Mouse (Mus musculus) kidney, postnatal 25 days (tissue): ENCODE measurements around the gene Ypel1.

Experiments
- DNase-seq, 2 experiments: peaks; one replicate each; pipeline ENCODE4 v3.0.0; 2021; ENCODE audit warnings: mixed read lengths in 2 of 2

Gene Ypel1

GRCm38 (mm10) chr16:17088346-17088745 lies 18.9 kb downstream of the Ypel1 start:
- DNase-seq, result peak in 1 of 2 experiments; percentile 28

GRCm38 (mm10) chr16:17096938-17097337 lies 27.4 kb downstream of the Ypel1 start:
- DNase-seq, result peak in 1 of 2 experiments; percentile 15

DNA sequence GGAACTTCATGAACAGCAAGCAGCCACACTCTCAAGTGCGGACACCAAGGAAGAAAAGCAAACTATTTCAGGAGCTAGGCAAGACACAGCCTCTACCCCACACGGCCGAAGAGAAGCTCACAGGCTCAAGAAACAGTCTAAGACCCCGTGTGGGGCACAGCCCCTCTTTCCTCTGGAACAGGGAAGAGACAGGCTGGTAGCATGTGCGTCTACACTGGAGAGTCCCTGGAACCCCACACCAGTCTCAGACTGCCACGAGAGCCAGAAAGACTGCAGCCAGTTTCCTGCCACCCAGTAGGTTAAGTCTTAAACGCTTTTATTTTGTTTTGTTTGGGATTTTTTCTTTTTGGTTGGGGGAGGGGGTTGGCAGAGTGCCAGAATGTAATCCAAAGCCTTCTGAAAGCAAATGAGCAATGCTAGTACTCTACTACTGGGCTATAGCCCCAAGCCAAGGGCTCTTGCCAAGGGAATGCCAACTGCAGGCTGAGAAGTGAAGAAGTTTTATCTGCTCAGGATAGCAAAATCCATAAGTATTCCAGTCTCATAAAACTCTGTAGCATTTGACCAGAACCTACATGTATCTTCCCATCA lies 33.2 kb downstream of the Ypel1 start:
- DNase-seq, result no peak

GRCm38 (mm10) chr16:17104600-17104999 lies 35.1 kb downstream of the Ypel1 start:
- DNase-seq, result no peak

DNA sequence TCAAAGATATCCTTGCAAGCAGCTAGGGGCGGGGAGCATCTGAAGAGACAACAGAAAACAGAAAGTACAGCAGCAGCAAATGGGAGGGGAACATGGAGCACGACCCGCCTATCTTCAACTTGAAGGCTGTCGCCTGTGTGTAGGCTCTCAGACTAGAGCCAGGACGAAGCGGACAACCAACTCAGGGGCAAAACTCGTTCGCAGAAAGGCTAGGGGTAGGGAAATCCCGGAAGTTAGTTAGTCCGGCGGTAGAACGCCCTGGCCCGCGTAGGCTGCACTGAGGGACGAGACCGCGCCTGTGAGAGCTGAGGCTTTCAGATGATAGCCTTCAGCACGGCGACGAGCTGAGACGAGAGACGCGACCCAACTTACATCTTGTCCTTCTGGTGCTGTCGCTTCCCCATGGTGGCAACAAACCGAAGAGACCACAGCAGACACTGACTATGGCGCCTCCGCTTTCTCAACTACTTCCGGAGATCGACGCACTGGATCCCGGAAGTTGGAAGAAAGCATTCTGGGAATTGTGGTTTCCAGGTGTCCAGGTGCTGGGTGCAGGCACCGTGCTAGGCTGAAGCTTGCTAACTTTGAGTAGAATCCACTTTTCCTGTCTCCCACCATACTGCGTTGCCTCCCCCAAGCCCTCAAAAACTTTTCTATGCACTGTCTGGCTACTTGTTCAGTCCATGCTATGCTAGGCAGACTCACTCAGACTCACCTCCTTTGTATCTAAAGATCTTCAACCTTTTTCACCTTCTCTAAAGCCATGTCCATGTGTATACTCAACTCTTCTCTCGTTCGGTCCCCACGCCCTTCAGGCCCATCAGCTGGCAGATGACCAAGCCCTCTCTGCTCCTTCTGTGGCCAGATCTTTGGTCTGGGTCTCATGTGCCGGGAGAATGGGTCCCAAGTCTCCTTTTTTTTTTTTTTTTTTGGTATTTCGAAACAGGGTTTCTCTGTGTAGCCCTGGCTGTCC lies 41.6 kb downstream of the Ypel1 start, which contains the start of gene Ppil2:
Ppil2 (minus strand) TSS at position 487 of the 973 bp plus-strand sequence.
- peak; percentile 72 to 81 for DNase-seq

DNA sequence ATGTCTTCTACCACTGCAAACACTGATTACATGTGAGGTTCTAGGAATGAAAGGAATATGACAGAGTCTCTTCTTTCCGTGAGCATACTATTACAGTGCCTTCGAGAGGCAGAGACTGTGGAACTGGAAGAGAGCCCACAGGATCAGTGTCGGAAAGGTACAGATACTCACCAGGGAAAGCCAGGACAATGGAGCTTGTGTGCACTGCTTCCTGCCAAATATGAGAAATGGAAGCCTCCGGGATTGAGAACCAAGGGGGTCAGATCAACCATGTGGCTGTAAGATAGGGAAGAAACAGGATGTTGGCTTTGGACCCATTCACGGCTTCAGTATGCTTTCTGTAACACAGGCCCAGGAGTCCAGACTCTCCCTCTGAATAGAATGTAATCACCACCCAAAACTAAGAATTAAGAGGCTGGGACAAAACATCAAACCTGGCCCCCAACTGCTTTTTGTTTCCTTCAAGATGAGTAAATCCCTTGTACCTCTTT lies 47.9 kb downstream of the Ypel1 start:
- no peak for DNase-seq

DNA sequence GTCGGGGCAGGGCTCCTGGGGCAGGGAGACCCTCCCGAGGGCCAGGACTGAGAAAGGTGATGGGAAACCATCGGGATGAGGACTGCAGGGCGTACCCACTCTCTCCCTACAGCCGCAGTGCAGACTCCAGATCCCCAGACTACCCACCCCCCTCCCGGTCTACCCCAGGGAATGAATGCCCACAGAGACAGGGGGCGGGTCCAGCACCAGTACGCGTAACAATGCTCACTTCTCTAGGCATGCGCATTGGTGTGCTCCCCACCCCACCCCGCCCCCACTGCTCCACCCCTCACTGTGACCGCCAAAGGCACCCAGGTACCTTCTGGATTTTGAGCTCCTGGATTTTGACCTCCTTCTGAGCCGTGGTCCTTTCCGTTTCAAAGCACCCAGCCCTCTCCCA lies 52.1 kb downstream of the Ypel1 start:
- DNase-seq, result no peak

- DNase-seq, result no peak
These were observed 54.8 kb downstream of the Ypel1 start for GRCm38 (mm10) chr16:17124119-17124870.

- DNase-seq, result peak; percentile 80 to 89
These were observed 55.5 kb downstream of the Ypel1 start, which contains the start of gene 2610318N02Rik for GRCm38 (mm10) chr16:17124871-17125520. 2610318N02Rik (minus strand) TSS chr16:17125167.

DNA sequence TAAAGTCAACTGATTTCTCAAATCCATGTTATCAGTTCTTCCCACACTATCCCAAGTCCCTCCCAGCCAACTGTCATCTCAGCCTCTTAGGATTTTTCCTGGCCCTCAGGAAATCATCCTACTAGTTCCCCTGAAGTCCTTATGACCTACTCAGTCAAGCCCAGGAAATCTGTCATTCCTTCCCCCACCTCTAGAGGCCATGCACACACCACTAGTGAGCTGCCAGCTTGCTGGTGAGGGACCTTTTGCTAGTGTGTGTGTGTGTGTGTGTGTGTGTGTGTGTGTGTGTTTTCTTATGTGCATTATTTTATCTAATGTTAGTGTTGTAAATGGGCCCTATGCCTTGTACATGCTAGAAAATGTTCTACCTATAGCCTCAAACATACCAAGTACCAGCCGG lies 57.8 kb downstream of the Ypel1 start:
- DNase-seq, result peak; percentile 69

- DNase-seq, result peak in 1 of 2 experiments; percentile 38
These were observed 61.9 kb downstream of the Ypel1 start for GRCm38 (mm10) chr16:17131191-17132088.

DNA sequence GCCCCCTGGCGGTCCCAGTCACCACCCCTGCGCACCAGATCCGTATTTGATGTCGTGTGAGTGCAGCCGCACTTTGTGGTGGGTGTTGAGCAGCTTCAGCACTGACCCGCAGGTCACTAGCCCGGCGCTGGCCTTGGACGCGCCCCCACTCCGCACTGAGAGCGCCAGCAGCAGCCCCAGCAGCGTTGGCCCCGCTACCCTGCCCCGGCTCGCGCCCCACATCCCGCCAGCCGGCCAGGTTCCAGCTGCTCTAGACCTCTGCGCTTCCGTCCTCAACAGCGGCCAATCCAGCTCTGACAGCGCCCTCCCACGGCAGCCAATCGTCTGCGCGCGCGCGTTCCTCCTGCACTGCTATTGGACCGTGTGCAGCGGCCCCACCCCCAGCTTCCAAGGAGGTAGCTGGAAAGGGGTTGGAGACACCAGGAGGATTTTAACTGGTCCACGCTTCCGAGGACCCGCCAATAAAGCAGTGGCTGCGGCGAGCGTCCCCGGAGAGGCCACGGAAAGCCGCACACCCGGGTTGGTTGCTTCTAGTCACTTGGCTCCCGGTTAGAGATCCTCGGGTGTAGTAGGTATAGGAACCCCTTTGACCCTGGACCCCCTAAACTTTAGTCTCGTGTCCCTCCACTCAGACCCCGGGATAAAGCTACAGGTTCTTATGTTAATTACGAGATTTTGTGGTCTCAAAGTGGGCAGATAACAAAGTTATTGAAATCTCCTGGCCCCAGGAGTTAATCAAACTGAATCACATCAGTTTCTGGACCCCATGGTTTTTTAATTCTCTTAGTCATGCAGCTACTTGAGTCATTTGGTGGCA lies 62.8 kb downstream of the Ypel1 start, which contains the start of gene Sdf2l1:
Sdf2l1 (minus strand) TSS at position 295 of the 817 bp plus-strand sequence.
- DNase-seq, result peak; percentile 98

- no peak for DNase-seq
These were observed 63.4 kb downstream of the Ypel1 start for GRCm38 (mm10) chr16:17132906-17133200.
